Mouse (Mus musculus) hindbrain, embryonic 11.5 days (tissue): ENCODE results near the gene Chpf2. TPM values are rescaled to one million over a fixed set of nuclear protein-coding genes. Genes with fewer than 3 reads are reported as not detected.

Experiments used
- ATAC-seq: fragments of 200-750 bp; cut with Nextera tagmentation; 2 replicates; pipeline ENCODE4 v1.8.0; 2017; ENCODE audit warnings: mild to moderate bottlenecking, moderate TSS enrichment, moderate library complexity; ENCODE audit not compliant: low FRiP score
- DNase-seq: peaks from one replicate; pipeline ENCODE4 v3.0.0-alpha.2; 2015; ENCODE audit warnings: low spot score
- H3K27ac ChIP-seq: fragments of 300-500 bp; sonication (generic); 2 replicates; pipeline ENCODE4 v1.5.1; 2014; ENCODE audit warnings: mild to moderate bottlenecking, low read depth, low read length
- H3K27me3 ChIP-seq: fragments of 300-500 bp; sonication (generic); 2 replicates; pipeline ENCODE4 v1.6.1; 2014; ENCODE audit warnings: mild to moderate bottlenecking, low read length, moderate library complexity, mixed read lengths; ENCODE audit not compliant: control insufficient read depth, insufficient read depth
- H3K36me3 ChIP-seq: fragments of 300-500 bp; sonication (generic); 2 replicates; pipeline ENCODE4 v1.6.1; 2014; ENCODE audit warnings: mild to moderate bottlenecking, low read length, moderate library complexity, mixed read lengths; ENCODE audit not compliant: control insufficient read depth, insufficient read depth
- H3K4me1 ChIP-seq: fragments of 300-500 bp; sonication (generic); replicated peaks from 2 replicates; pipeline ENCODE4 v1.6.1; 2014; ENCODE audit warnings: low read length, mixed read lengths; ENCODE audit not compliant: control insufficient read depth, insufficient read depth
- H3K4me2 ChIP-seq: fragments of 300-500 bp; sonication (generic); replicated peaks from 2 replicates; pipeline ENCODE4 v1.6.1; 2014; ENCODE audit warnings: mild to moderate bottlenecking, low read depth, low read length
- H3K4me3 ChIP-seq: fragments of 300-500 bp; sonication (generic); 2 replicates; pipeline ENCODE4 v1.5.1; 2014; ENCODE audit warnings: low read depth, low read length
- H3K9ac ChIP-seq: fragments of 300-500 bp; sonication (generic); 2 replicates; pipeline ENCODE4 v1.6.1; 2014; ENCODE audit warnings: low read depth, low read length
- H3K9me3 ChIP-seq: fragments of 300-500 bp; sonication (generic); 2 replicates; pipeline ENCODE4 v1.6.1; 2016; ENCODE audit warnings: low read length; ENCODE audit not compliant: control insufficient read depth
- WGBS: fragments of 180-500 bp; shearing (Covaris S2); extraction: QIAGEN DNeasy Blood & Tissue Kit; methylation state at CpG from one replicate; pipeline ENCODE4 v1.1.7; 2014; 5-methylcytosine and 5-hydroxymethylcytosine counted together
- microRNA counts: library from miRNA; unstranded; fragments of <30 nt; microRNA quantifications from one replicate; lab custom pipeline; 2015
- polyA plus RNA-seq: library from polyadenylated mRNA; unstranded; fragments of >200 nt; fragmentation: Nextera tagmentation; extraction: Ambion mirVana; gene quantifications from 2 replicates; pipeline ENCODE4 v1.2.1, GENCODE M21; 2014

Chpf2 gene
- polyA plus RNA-seq, 1 experiment from 2014 or later: 8.6 TPM

GRCm38 (mm10) chr5:24638131-24638530 is 51.6 kb downstream of the Chpf2 start:
- Histone ChIP-seq H3K27ac (no peak overlapping the region), H3K4me2 (no peak overlapping the region), H3K9ac (no peak overlapping the region), H3K36me3 (no peaks in the 10 kb centered on the region), H3K4me3 (no peak overlapping the region), H3K27me3 (no peaks in the 10 kb centered on the region), H3K9me3 (no peaks in the 10 kb centered on the region), H3K4me1 (no peaks in the 10 kb centered on the region)
- DNase-seq (no peak), ATAC-seq (no peak)
- 59% methylated on average over 6 of the region's 6 CpGs for WGBS

DNA sequence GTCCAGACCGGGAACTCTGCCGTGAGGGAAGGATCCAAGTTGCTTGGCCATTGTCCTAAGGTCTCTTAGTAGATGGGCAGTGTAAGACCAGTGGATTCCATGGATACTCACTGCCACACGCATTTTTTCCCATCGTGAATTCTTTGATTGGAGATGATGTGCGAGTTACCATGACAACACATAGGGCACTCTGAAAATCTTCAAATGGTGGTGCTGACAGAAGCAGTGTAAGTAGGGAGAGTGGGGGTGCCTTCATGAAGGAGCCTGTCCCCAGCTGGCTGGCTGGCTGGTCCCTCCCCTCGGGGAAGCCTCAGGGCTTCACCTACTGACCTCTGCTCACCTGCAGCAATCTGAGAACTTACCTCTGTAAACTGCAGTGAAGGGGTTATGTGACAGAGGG is 52.5 kb downstream of the Chpf2 start:
- no peak overlapping the region for H3K27ac ChIP-seq
- H3K9me3 ChIP-seq: no peaks in the 10 kb centered on the region
- no peaks in the 10 kb centered on the region for H3K36me3 ChIP-seq
- ATAC-seq (no peak), DNase-seq (no peak)
- no peak overlapping the region for H3K4me3 ChIP-seq
- no peaks in the 10 kb centered on the region for H3K4me1 ChIP-seq
- H3K9ac ChIP-seq: no peak overlapping the region
- WGBS: 74% methylated on average over 6 of the region's 6 CpGs
- H3K27me3 ChIP-seq: no peaks in the 10 kb centered on the region
- no peak overlapping the region for H3K4me2 ChIP-seq

MicroRNAs encoded within 50 kb of the gene (microRNA counts, 519-probe panel; counts per million panel counts)
- microRNA mmu-miR-671-3p (lab: Ali Mortazavi, UCI): not detected
- microRNA mmu-miR-671-5p (lab: Ali Mortazavi, UCI): not detected

Other genes with a start within 250 kb of the Chpf2 start
- 11.9 and 12.3 TPM in 2 replicates for gene Kcnh2, start 235.1 kb upstream of the Chpf2 start, polyA plus RNA-seq
- gene Nos3, start 221.9 kb upstream of the Chpf2 start, polyA plus RNA-seq: 4.5 and 5.2 TPM in 2 replicates
- gene Atg9b, start 194.6 kb upstream of the Chpf2 start, polyA plus RNA-seq: 0.12 and 0.28 TPM in 2 replicates
- 29.7 and 31.7 TPM in 2 replicates for gene Abcb8, start 193.1 kb upstream of the Chpf2 start, polyA plus RNA-seq
- gene Asic3, start 173.3 kb upstream of the Chpf2 start, polyA plus RNA-seq: 0.52 and 0.88 TPM in 2 replicates
- gene Cdk5, start 163.2 kb upstream of the Chpf2 start, polyA plus RNA-seq: 56.3 and 62.4 TPM in 2 replicates
- gene Slc4a2, start 162.9 kb upstream of the Chpf2 start, polyA plus RNA-seq: 14.3 and 17.9 TPM in 2 replicates
- gene Fastk, start 141.5 kb upstream of the Chpf2 start, polyA plus RNA-seq: 86.7 and 88.5 TPM in 2 replicates
- 30.0 and 33.6 TPM in 2 replicates for gene Tmub1, start 138.9 kb upstream of the Chpf2 start, polyA plus RNA-seq
- gene Agap3, start 134.6 kb upstream of the Chpf2 start, polyA plus RNA-seq: 38.8 and 50.1 TPM in 2 replicates
- 1.0 and 1.9 TPM in 2 replicates for gene Gbx1, start 59.5 kb upstream of the Chpf2 start, polyA plus RNA-seq
- 0.20 and 0.33 TPM in 2 replicates for gene Asb10, start 45.8 kb upstream of the Chpf2 start, polyA plus RNA-seq
- 0.14 TPM in 1 of 2 replicates, not detected in the other for gene 4931409K22Rik, start 29.9 kb upstream of the Chpf2 start, polyA plus RNA-seq
- 121 and 136 TPM in 2 replicates for gene Abcf2, start 9.3 kb upstream of the Chpf2 start, polyA plus RNA-seq
- gene Smarcd3, start 37.7 kb downstream of the Chpf2 start, polyA plus RNA-seq: 42.3 and 45.9 TPM in 2 replicates
- gene Nub1, start 98.8 kb downstream of the Chpf2 start, polyA plus RNA-seq: 36.0 and 37.3 TPM in 2 replicates
- gene Wdr86, start 144.0 kb downstream of the Chpf2 start, polyA plus RNA-seq: 15.4 and 17.5 TPM in 2 replicates
- gene Crygn, start 171.3 kb downstream of the Chpf2 start, polyA plus RNA-seq: 0.84 TPM in 1 of 2 replicates, not detected in the other